Mouse (Mus musculus) midbrain, embryonic 10.5 days (tissue): ENCODE data around the gene Wdr95. TPM values are rescaled to one million over a fixed set of nuclear protein-coding genes. Genes with fewer than 3 reads are reported as not detected.

Source experiments
- DNase-seq: peaks from one replicate; pipeline ENCODE4 v3.0.0-alpha.2; 2017; ENCODE audit warnings: low spot score
- H3K27ac ChIP-seq: fragments of 300-500 bp; sonication (generic); replicated peaks from 2 replicates; pipeline ENCODE4 v1.5.1; 2016; ENCODE audit warnings: mild to moderate bottlenecking
- H3K27me3 ChIP-seq: fragments of 300-500 bp; sonication (generic); 2 replicates; pipeline ENCODE4 v1.6.1; 2016; ENCODE audit warnings: low read depth, mild to moderate bottlenecking; ENCODE audit not compliant: poor library complexity, severe bottlenecking
- H3K36me3 ChIP-seq: fragments of 300-500 bp; sonication (generic); 2 replicates; pipeline ENCODE4 v1.6.1; 2016; ENCODE audit warnings: mild to moderate bottlenecking, moderate library complexity
- H3K4me1 ChIP-seq: fragments of 300-500 bp; sonication (generic); 2 replicates; pipeline ENCODE4 v1.6.1; 2016
- H3K4me3 ChIP-seq: fragments of 300-500 bp; sonication (generic); 2 replicates; pipeline ENCODE4 v1.5.1; 2016; ENCODE audit warnings: mild to moderate bottlenecking, moderate library complexity
- H3K9me3 ChIP-seq: fragments of 300-500 bp; sonication (generic); replicated peaks from 2 replicates; pipeline ENCODE4 v1.6.1; 2016; ENCODE audit warnings: mild to moderate bottlenecking
- WGBS: fragments of 180-500 bp; shearing (Covaris S2); methylation state at CpG from one replicate; pipeline ENCODE4 v1.1.7; 2016; 5-methylcytosine and 5-hydroxymethylcytosine counted together
- polyA plus RNA-seq: library from polyadenylated mRNA; unstranded; fragments of >200 nt; fragmentation: Nextera tagmentation; extraction: Ambion mirVana; gene quantifications from 2 replicates; pipeline ENCODE4 v1.2.1, GENCODE M21; 2016

The Wdr95 gene
- polyA plus RNA-seq, 1 experiment from 2014 or later: not detected

GRCm38 (mm10) chr5:149503423-149504175 lies 24.9 kb upstream of the Wdr95 start:
- no peak for DNase-seq
- no peaks in the 10 kb centered on the region for H3K36me3 ChIP-seq
- H3K27ac ChIP-seq: no peak overlapping the region

GRCm38 (mm10) chr5:149504985-149505384 lies 23.5 kb upstream of the Wdr95 start:
- H3K36me3 ChIP-seq: no peaks in the 10 kb centered on the region
- H3K27me3 ChIP-seq: peaks cover 46% of the 10 kb centered on the region
- DNase-seq: no peak
- WGBS: 92% methylated on average over 8 of the region's 8 CpGs
- H3K4me1 ChIP-seq: peaks cover 9% of the 10 kb centered on the region
- 0 out of 2 replicates have a peak, but pooled peaks cover 3% of the 10 kb centered on the region for H3K9me3 ChIP-seq
- H3K27ac ChIP-seq: no peak overlapping the region
- H3K4me3 ChIP-seq: no peak overlapping the region

More at GRCm38 (mm10) chr5:149503423-149504175, 24.9 kb upstream of the Wdr95 start:
- H3K4me1 ChIP-seq: peaks cover 14% of the 10 kb centered on the region
- H3K9me3 ChIP-seq: 0 out of 2 replicates have a peak, but pooled peaks cover 3% of the 10 kb centered on the region
- WGBS: 88% methylated on average over 23 of the region's 23 CpGs
- H3K4me3 ChIP-seq: no peak overlapping the region
- H3K27me3 ChIP-seq: peaks cover 43% of the 10 kb centered on the region

GRCm38 (mm10) chr5:149506033-149506432 lies 22.4 kb upstream of the Wdr95 start:
- Histone ChIP-seq H3K4me3 (no peak overlapping the region), H3K36me3 (no peaks in the 10 kb centered on the region), H3K4me1 (peaks cover 5% of the 10 kb centered on the region), H3K27me3 (peaks cover 43% of the 10 kb centered on the region), H3K9me3 (0 out of 2 replicates have a peak, but pooled peaks cover 3% of the 10 kb centered on the region), H3K27ac (no peak overlapping the region)
- 98% methylated on average over 2 of the region's 2 CpGs for WGBS
- no peak for DNase-seq

GRCm38 (mm10) chr5:149508094-149509029 lies 20.1 kb upstream of the Wdr95 start:
- H3K4me1 ChIP-seq: peaks cover 8% of the 10 kb centered on the region
- no peaks in the 10 kb centered on the region for H3K36me3 ChIP-seq
- no peak overlapping the region for H3K4me3 ChIP-seq
- no peak overlapping the region for H3K27ac ChIP-seq
- WGBS: 84% methylated on average over 20 of the region's 20 CpGs
- H3K9me3 ChIP-seq: 0 out of 2 replicates have a peak, but pooled peaks cover 3% of the 10 kb centered on the region
- DNase-seq: no peak
- peaks cover 32% of the 10 kb centered on the region; the same call in 1 of the 2 replicates for H3K27me3 ChIP-seq

- peaks cover 21% of the 10 kb centered on the region; the same call in 1 of the 2 replicates for H3K27me3 ChIP-seq
- no peak overlapping the region for H3K4me3 ChIP-seq
- H3K27ac ChIP-seq: no peak overlapping the region
- peaks cover 26% of the 10 kb centered on the region for H3K4me1 ChIP-seq
- no peak for DNase-seq
- no peaks in the 10 kb centered on the region for H3K36me3 ChIP-seq
- 0 out of 2 replicates have a peak, but pooled peaks cover 3% of the 10 kb centered on the region for H3K9me3 ChIP-seq
- 86% methylated on average over 13 of the region's 13 CpGs for WGBS
These were observed 18.2 kb upstream of the Wdr95 start for GRCm38 (mm10) chr5:149510323-149510722.

GRCm38 (mm10) chr5:149512695-149513094 lies 15.8 kb upstream of the Wdr95 start:
- Histone ChIP-seq H3K9me3 (no peaks in the 10 kb centered on the region), H3K27ac (no peak overlapping the region), H3K4me1 (peaks cover 22% of the 10 kb centered on the region), H3K36me3 (no peaks in the 10 kb centered on the region), H3K27me3 (peaks cover 15% of the 10 kb centered on the region; the same call in 1 of the 2 replicates), H3K4me3 (no peak overlapping the region)
- 34% methylated on average over 3 of the region's 3 CpGs for WGBS
- no peak for DNase-seq

- no peak overlapping the region for H3K4me3 ChIP-seq
- DNase-seq: no peak
- 59% methylated on average over 9 of the region's 9 CpGs for WGBS
- no peaks in the 10 kb centered on the region for H3K9me3 ChIP-seq
- no peaks in the 10 kb centered on the region for H3K36me3 ChIP-seq
- peaks cover 7% of the 10 kb centered on the region; the same call in 1 of the 2 replicates for H3K27me3 ChIP-seq
- peaks cover 22% of the 10 kb centered on the region for H3K4me1 ChIP-seq
- H3K27ac ChIP-seq: peak overlapping the region; percentile 80
These were observed 14.9 kb upstream of the Wdr95 start for GRCm38 (mm10) chr5:149513438-149514086.

- Histone ChIP-seq H3K4me3 (peak overlapping the region; percentile 4; the same call in 1 of the 2 replicates), H3K27me3 (peaks cover 4% of the 10 kb centered on the region; the same call in 1 of the 2 replicates), H3K4me1 (peaks cover 22% of the 10 kb centered on the region), H3K9me3 (no peaks in the 10 kb centered on the region), H3K27ac (peak overlapping the region; percentile 80), H3K36me3 (no peaks in the 10 kb centered on the region)
- 31% methylated on average over 14 of the region's 14 CpGs for WGBS
- peak; percentile 57 for DNase-seq
These were observed 14.3 kb upstream of the Wdr95 start for GRCm38 (mm10) chr5:149514087-149514671.

- no peak overlapping the region for H3K4me3 ChIP-seq
- H3K36me3 ChIP-seq: no peaks in the 10 kb centered on the region
- H3K4me1 ChIP-seq: peaks cover 22% of the 10 kb centered on the region
- H3K27me3 ChIP-seq: peaks cover 4% of the 10 kb centered on the region; the same call in 1 of the 2 replicates
- peak overlapping the region; percentile 80; the same call in 1 of the 2 replicates for H3K27ac ChIP-seq
- 68% methylated on average over 3 of the region's 3 CpGs for WGBS
- DNase-seq: no peak
- H3K9me3 ChIP-seq: no peaks in the 10 kb centered on the region
These were observed 13.6 kb upstream of the Wdr95 start for GRCm38 (mm10) chr5:149514890-149515289.

GRCm38 (mm10) chr5:149517116-149517515 lies 11.4 kb upstream of the Wdr95 start:
- H3K4me3 ChIP-seq: no peak overlapping the region
- no peaks in the 10 kb centered on the region for H3K9me3 ChIP-seq
- peaks cover 26% of the 10 kb centered on the region for H3K4me1 ChIP-seq
- H3K36me3 ChIP-seq: no peaks in the 10 kb centered on the region
- H3K27me3 ChIP-seq: peaks cover 6% of the 10 kb centered on the region; the same call in 1 of the 2 replicates
- 86% methylated on average over 6 of the region's 6 CpGs for WGBS
- no peak overlapping the region for H3K27ac ChIP-seq
- DNase-seq: no peak

- Histone ChIP-seq H3K36me3 (no peaks in the 10 kb centered on the region), H3K27me3 (peaks cover 27% of the 10 kb centered on the region; the same call in 1 of the 2 replicates), H3K27ac (no peak overlapping the region), H3K4me1 (peaks cover 30% of the 10 kb centered on the region), H3K4me3 (no peak overlapping the region), H3K9me3 (no peaks in the 10 kb centered on the region)
- 91% methylated on average over 5 of the region's 5 CpGs for WGBS
- DNase-seq: no peak
These were observed 7.7 kb upstream of the Wdr95 start for GRCm38 (mm10) chr5:149520806-149521205.

- Histone ChIP-seq H3K9me3 (no peaks in the 10 kb centered on the region), H3K27me3 (peaks cover 27% of the 10 kb centered on the region; the same call in 1 of the 2 replicates), H3K27ac (peak overlapping the region; percentile 75), H3K4me3 (no peak overlapping the region), H3K4me1 (peaks cover 57% of the 10 kb centered on the region), H3K36me3 (no peaks in the 10 kb centered on the region)
- 78% methylated on average over 6 of the region's 6 CpGs for WGBS
- no peak for DNase-seq
These were observed 4.6 kb upstream of the Wdr95 start for GRCm38 (mm10) chr5:149523856-149524241.
